Mouse (Mus musculus) stomach, embryonic 15.5 days (tissue): ENCODE results near the gene Upf1. TPM values are rescaled to one million over a fixed set of nuclear protein-coding genes. Genes with fewer than 3 reads are reported as not detected.

Experiments
- ATAC-seq: fragments of 200-750 bp; cut with Nextera tagmentation; 2 replicates; pipeline ENCODE4 v1.8.0; 2017; ENCODE audit warnings: low read depth, moderate number of reproducible peaks, moderate TSS enrichment; ENCODE audit not compliant: insufficient read depth, low FRiP score
- H3K27ac ChIP-seq: fragments of 300-500 bp; sonication (generic); 2 replicates; pipeline ENCODE4 v1.5.1; 2015; ENCODE audit warnings: mild to moderate bottlenecking, inconsistent platforms
- H3K27me3 ChIP-seq: fragments of 300-500 bp; sonication (generic); replicated peaks from 2 replicates; pipeline ENCODE4 v1.6.1; 2015; ENCODE audit warnings: inconsistent platforms
- H3K36me3 ChIP-seq: fragments of 300-500 bp; sonication (generic); 2 replicates; pipeline ENCODE4 v1.6.1; 2015; ENCODE audit warnings: inconsistent platforms
- H3K4me1 ChIP-seq: fragments of 300-500 bp; sonication (generic); 2 replicates; pipeline ENCODE4 v1.6.1; 2015; ENCODE audit warnings: inconsistent platforms
- H3K4me2 ChIP-seq: fragments of 300-500 bp; sonication (generic); 2 replicates; pipeline ENCODE4 v1.6.1; 2015; ENCODE audit warnings: mild to moderate bottlenecking, inconsistent platforms
- H3K4me3 ChIP-seq: fragments of 300-500 bp; sonication (generic); replicated peaks from 2 replicates; pipeline ENCODE4 v1.5.1; 2015; ENCODE audit warnings: inconsistent platforms
- H3K9ac ChIP-seq: fragments of 300-500 bp; sonication (generic); 2 replicates; pipeline ENCODE4 v1.6.1; 2015; ENCODE audit warnings: inconsistent platforms
- H3K9me3 ChIP-seq: fragments of 300-500 bp; sonication (generic); 2 replicates; pipeline ENCODE4 v1.6.1; 2016; ENCODE audit warnings: inconsistent platforms
- WGBS: fragments of 180-500 bp; shearing (Covaris S2); methylation state at CpG from one replicate; pipeline ENCODE4 v1.1.7; 2015; 5-methylcytosine and 5-hydroxymethylcytosine counted together
- polyA plus RNA-seq: library from polyadenylated mRNA; unstranded; fragments of >200 nt; fragmentation: Nextera tagmentation; extraction: Ambion mirVana; gene quantifications from 2 replicates; pipeline ENCODE4 v1.2.1, GENCODE M21; 2015

The Upf1 gene
- polyA plus RNA-seq = 16.1 and 17.5 TPM in 2 replicates

GRCm38 (mm10) chr8:70353194-70353817, at the start of gene Upf1:
Upf1 (minus strand) TSS chr8:70353278.
- ATAC-seq = peak; percentile 89
- H3K9ac ChIP-seq = peak within 1 kb of the TSS; percentile 99
- peak within 1 kb of the TSS; percentile 93 for H3K4me2 ChIP-seq
- H3K4me3 ChIP-seq = peak within 1 kb of the TSS; percentile 89
- H3K27ac ChIP-seq = peak within 1 kb of the TSS; percentile 90
- H3K4me1 ChIP-seq = peaks cover 39% of the 10 kb centered on the region
- H3K36me3 ChIP-seq = 0 out of 2 replicates have a peak, but pooled peaks cover 4% of the 10 kb centered on the region
- no peaks in the 10 kb centered on the region for H3K27me3 ChIP-seq
- WGBS = under 1% methylated on average over 66 of the region's 69 CpGs
- no peaks in the 10 kb centered on the region for H3K9me3 ChIP-seq

- Histone ChIP-seq H3K27ac (no peak overlapping the region), H3K4me1 (no peaks in the 10 kb centered on the region), H3K27me3 (no peaks in the 10 kb centered on the region), H3K36me3 (no peaks in the 10 kb centered on the region), H3K4me2 (no peak overlapping the region), H3K4me3 (no peak overlapping the region), H3K9me3 (no peaks in the 10 kb centered on the region), H3K9ac (no peak overlapping the region)
- ATAC-seq = no peak
- 86% methylated on average over 16 of the region's 16 CpGs for WGBS
Measured at GRCm38 (mm10) chr8:70397611-70398563, 44.8 kb upstream of the Upf1 start.

DNA sequence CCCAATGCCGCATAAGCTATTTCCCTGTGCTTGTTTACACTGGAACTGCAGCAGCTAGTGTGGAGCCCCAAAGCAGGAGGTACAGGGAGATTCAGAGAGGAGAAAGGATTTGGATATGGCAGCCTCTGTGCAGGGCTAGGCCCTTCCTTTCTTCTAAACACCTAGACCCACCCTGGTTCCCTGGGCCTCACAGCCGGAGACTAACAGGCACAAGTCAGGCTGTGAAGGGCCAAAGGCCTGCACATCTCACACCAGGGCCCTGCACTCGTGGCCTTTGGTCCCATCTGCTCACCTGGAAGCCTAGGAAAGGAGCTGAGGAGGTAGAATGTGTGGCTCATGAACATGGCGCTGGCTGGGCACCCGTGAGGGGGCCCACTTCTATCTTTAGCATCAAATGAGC, 43.1 kb upstream of the Upf1 start:
- Histone ChIP-seq H3K4me2 (no peak overlapping the region), H3K4me3 (no peak overlapping the region), H3K27ac (no peak overlapping the region), H3K9me3 (no peaks in the 10 kb centered on the region), H3K36me3 (no peaks in the 10 kb centered on the region), H3K27me3 (no peaks in the 10 kb centered on the region), H3K9ac (no peak overlapping the region), H3K4me1 (no peaks in the 10 kb centered on the region)
- 73% methylated on average over 5 of the region's 5 CpGs for WGBS
- ATAC-seq = no peak

GRCm38 (mm10) chr8:70395649-70396048, 42.6 kb upstream of the Upf1 start:
- no peaks in the 10 kb centered on the region for H3K9me3 ChIP-seq
- no peak for ATAC-seq
- H3K27me3 ChIP-seq = no peaks in the 10 kb centered on the region
- WGBS = 74% methylated on average over 5 of the region's 5 CpGs
- H3K27ac ChIP-seq = no peak overlapping the region
- H3K9ac ChIP-seq = no peak overlapping the region
- H3K4me3 ChIP-seq = no peak overlapping the region
- H3K4me2 ChIP-seq = no peak overlapping the region
- H3K4me1 ChIP-seq = no peaks in the 10 kb centered on the region
- H3K36me3 ChIP-seq = no peaks in the 10 kb centered on the region

DNA sequence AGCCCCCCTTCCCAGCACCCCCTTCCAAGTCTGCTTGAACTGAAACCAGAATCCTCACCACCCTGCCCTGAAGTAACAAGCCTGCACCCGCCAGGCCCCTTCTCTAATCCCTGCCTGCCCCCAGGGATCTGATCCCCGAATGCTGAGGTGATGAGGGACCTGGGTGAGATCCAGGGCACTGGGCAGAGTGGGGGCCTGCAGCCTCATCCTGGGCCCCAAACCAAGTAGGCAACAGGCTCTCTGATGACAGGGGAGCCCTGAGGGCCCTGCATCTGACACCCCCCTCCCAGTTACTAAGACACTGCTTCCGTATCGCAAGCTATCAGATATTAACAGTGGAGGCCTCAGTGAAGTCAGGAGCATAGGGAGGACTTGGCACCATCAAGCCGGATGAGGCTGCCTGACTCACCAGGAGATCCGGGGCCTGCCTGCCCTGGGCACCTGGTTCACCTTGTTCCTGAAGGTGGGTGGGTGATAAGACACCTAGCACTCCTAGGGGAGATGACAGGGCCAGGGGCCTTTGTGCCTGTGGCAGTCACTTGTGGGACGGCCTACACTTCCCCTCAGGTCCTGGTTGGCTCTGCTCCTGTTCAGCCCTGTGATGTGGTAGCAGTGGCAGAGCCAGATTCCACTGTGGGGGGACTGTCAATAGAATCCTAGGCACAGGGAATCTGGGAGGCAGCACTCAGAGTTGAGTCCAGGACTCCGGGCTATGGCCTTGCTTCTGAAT, 41.4 kb upstream of the Upf1 start:
- no peak overlapping the region for H3K4me2 ChIP-seq
- no peaks in the 10 kb centered on the region for H3K4me1 ChIP-seq
- no peaks in the 10 kb centered on the region for H3K27me3 ChIP-seq
- no peak overlapping the region for H3K9ac ChIP-seq
- H3K4me3 ChIP-seq = no peak overlapping the region
- WGBS = 87% methylated on average over 8 of the region's 8 CpGs
- no peak overlapping the region for H3K27ac ChIP-seq
- H3K36me3 ChIP-seq = peaks cover 6% of the 10 kb centered on the region; the same call in 1 of the 2 replicates
- no peaks in the 10 kb centered on the region for H3K9me3 ChIP-seq
- ATAC-seq = no peak

DNA sequence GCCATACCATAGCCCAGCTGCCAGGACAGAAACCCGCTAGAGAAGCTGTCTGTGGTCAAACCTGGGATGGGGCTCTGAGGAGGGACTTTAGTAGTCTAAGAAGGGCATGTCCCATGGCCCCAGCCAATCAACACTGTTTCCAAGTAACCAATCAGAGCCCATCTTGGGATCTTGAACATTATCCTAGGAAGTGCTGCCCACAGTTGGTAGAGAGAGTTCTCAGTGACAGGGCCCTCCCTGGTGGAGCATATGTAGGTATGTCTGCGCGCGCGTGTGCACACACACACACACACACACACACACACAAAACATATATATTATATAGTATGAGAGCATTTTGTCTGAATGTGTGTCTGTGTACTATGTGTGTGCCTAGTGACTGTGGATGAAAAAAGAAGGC, 40.0 kb upstream of the Upf1 start:
- H3K36me3 ChIP-seq = peaks cover 8% of the 10 kb centered on the region; the same call in 1 of the 2 replicates
- WGBS = 89% methylated on average over 5 of the region's 5 CpGs
- H3K4me3 ChIP-seq = no peak overlapping the region
- H3K27me3 ChIP-seq = no peaks in the 10 kb centered on the region
- ATAC-seq = no peak
- H3K4me1 ChIP-seq = no peaks in the 10 kb centered on the region
- no peak overlapping the region for H3K9ac ChIP-seq
- no peaks in the 10 kb centered on the region for H3K9me3 ChIP-seq
- H3K27ac ChIP-seq = no peak overlapping the region
- H3K4me2 ChIP-seq = no peak overlapping the region

DNA sequence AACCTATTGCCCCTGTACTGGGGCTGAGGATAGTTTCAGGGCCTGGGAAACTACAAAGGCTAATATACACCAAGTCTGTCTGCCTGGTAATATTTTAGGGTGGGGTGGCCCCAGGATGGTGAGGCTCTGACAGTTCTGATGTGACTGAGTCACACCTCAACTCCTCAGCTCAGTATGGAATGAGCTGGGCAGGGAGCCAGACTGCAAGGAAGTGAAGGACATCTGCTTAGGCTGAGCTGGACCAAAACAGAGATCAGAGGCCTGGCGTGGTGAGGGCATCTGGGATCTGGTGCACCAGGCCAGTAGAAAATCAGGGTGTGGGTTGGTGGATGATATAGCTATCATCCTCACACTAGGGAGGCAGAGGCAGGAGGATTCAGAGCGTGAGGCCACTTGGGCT, 36.6 kb upstream of the Upf1 start:
- Histone ChIP-seq H3K4me2 (no peak overlapping the region), H3K36me3 (peaks cover 13% of the 10 kb centered on the region; the same call in 1 of the 2 replicates), H3K9ac (no peak overlapping the region), H3K9me3 (no peaks in the 10 kb centered on the region), H3K27ac (no peak overlapping the region), H3K4me3 (no peak overlapping the region), H3K4me1 (no peaks in the 10 kb centered on the region), H3K27me3 (no peaks in the 10 kb centered on the region)
- ATAC-seq = no peak
- 86% methylated on average over 2 of the region's 2 CpGs for WGBS

GRCm38 (mm10) chr8:70383287-70383686, 30.2 kb upstream of the Upf1 start:
- 41% methylated on average over 3 of the region's 3 CpGs for WGBS
- Histone ChIP-seq H3K4me3 (no peak overlapping the region), H3K4me1 (no peaks in the 10 kb centered on the region), H3K27ac (no peak overlapping the region), H3K4me2 (no peak overlapping the region), H3K36me3 (0 out of 2 replicates have a peak, but pooled peaks cover 5% of the 10 kb centered on the region), H3K9ac (no peak overlapping the region), H3K27me3 (peaks cover 8% of the 10 kb centered on the region), H3K9me3 (no peaks in the 10 kb centered on the region)
- peak; percentile 45; the same call in 1 of the 2 replicates for ATAC-seq

- no peak for ATAC-seq
- H3K9ac ChIP-seq = no peak overlapping the region
- 79% methylated on average over 12 of the region's 12 CpGs for WGBS
- no peak overlapping the region for H3K27ac ChIP-seq
- peaks cover 41% of the 10 kb centered on the region for H3K27me3 ChIP-seq
- H3K36me3 ChIP-seq = no peaks in the 10 kb centered on the region
- no peaks in the 10 kb centered on the region for H3K9me3 ChIP-seq
- H3K4me2 ChIP-seq = no peak overlapping the region
- H3K4me3 ChIP-seq = no peak overlapping the region
- H3K4me1 ChIP-seq = peaks cover 16% of the 10 kb centered on the region
Measured at GRCm38 (mm10) chr8:70380069-70380468, 27.0 kb upstream of the Upf1 start.

DNA sequence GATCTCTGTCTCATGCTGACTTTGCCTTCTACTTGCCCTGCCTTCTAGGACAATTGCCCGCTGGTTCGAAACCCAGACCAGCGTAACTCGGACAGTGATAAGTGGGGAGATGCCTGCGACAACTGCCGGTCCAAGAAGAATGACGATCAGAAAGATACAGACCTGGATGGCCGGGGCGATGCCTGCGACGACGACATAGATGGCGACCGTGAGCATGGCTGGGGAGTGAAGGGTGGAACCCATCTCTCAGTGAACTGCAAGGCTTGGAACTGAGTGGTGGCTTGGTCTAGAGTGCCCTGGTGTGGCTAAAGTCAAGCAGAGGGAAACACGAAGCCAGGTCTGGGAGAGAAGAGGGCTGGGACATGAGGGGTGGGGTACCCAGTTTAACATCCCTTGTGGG, 24.0 kb upstream of the Upf1 start:
- H3K4me3 ChIP-seq = no peak overlapping the region
- WGBS = 14% methylated on average over 15 of the region's 15 CpGs
- H3K27ac ChIP-seq = no peak overlapping the region
- H3K27me3 ChIP-seq = peaks cover 70% of the 10 kb centered on the region
- ATAC-seq = no peak
- H3K4me1 ChIP-seq = peaks cover 35% of the 10 kb centered on the region
- no peak overlapping the region for H3K4me2 ChIP-seq
- no peaks in the 10 kb centered on the region for H3K9me3 ChIP-seq
- no peak overlapping the region for H3K9ac ChIP-seq
- H3K36me3 ChIP-seq = no peaks in the 10 kb centered on the region

- H3K36me3 ChIP-seq = no peaks in the 10 kb centered on the region
- H3K27ac ChIP-seq = no peak overlapping the region
- no peaks in the 10 kb centered on the region for H3K9me3 ChIP-seq
- peaks cover 77% of the 10 kb centered on the region for H3K27me3 ChIP-seq
- no peak for ATAC-seq
- no peak overlapping the region for H3K9ac ChIP-seq
- peak overlapping the region; percentile 3; the same call in 1 of the 2 replicates for H3K4me3 ChIP-seq
- H3K4me2 ChIP-seq = peak overlapping the region; percentile 34
- H3K4me1 ChIP-seq = peaks cover 35% of the 10 kb centered on the region
- 8% methylated on average over 37 of the region's 37 CpGs for WGBS
Measured at GRCm38 (mm10) chr8:70376275-70376741, 23.2 kb upstream of the Upf1 start.
